Mouse (Mus musculus): ENCODE measurements around the gene Tasp1. TPM values are rescaled to one million over a fixed set of nuclear protein-coding genes. Genes with fewer than 3 reads are reported as not detected.

The Tasp1 gene
- polyA plus RNA-seq (2012; rRNA removed; ENCODE audit: low replicate concordance): 0.72 and 0.88 TPM in 2 replicates

DNA sequence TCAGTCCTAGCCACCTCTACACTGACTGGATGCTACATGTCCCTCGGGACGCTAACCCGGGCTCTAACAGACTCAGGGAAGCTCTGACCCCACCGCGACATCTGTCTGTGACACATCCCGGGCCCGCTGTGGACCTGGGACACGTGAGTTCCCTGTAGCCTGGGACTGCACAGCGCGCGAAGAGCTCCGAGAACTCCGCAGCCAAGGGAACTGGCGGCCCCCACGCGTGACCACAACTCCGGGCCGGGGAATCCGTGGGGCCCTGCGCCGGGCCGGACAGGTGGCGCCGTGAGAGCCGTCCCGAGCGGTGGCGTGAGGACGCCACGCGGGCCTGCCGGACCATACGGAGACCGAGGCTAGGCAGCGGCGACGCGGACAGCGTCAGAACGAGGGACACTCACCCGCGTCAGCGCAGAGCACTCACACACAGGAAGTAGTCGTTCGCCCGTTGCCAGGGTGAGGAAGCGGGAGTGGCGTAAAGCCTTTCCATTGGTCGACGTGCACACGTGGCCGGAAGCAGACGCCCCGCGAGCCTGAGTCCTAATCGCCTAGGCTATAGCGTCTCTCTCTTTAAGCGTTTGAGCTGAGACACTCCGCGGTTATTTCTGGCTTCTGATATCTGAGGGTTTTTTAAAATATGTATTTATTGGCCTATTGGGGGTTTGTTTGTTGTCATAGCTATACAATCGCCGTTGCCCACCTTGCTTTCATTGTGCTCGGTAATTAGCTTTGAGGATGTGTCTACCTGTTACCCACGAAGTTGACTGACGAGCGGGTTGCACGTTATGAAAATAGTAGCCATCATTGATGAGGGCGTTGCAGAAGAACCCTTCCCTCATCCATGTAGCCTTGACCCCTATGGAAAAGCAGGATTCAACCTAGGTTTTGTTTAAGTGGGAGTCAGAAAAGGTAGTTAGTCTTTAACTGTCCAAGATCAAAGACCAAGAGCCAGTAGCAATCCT, at the start of gene Tasp1:
Gene Tasp1, minus strand, starts transcription at position 453 of the 962 bp plus-strand sequence.

Other genes starting within 250 kb of the Tasp1 start
- gene Gm17374, start 85.2 kb upstream of the Tasp1 start, polyA plus RNA-seq (2012; rRNA removed; ENCODE audit: low replicate concordance): not detected in 2 replicates
- 0.11 and 0.14 TPM in 2 replicates for gene Esf1, start 103.8 kb upstream of the Tasp1 start, polyA plus RNA-seq (2012; rRNA removed; ENCODE audit: low replicate concordance)
- gene Ndufaf5, start 103.8 kb upstream of the Tasp1 start, polyA plus RNA-seq (2012; rRNA removed; ENCODE audit: low replicate concordance): 2.0 and 2.7 TPM in 2 replicates

Measured in duodenum, adult 2 months (tissue).